Mouse (Mus musculus): ENCODE results near the gene Duox2. TPM values are rescaled to one million over a fixed set of nuclear protein-coding genes. Genes with fewer than 3 reads are reported as not detected.

The Duox2 gene
- polyA plus RNA-seq, 1 experiment from 2014 or later, result not detected

DNA sequence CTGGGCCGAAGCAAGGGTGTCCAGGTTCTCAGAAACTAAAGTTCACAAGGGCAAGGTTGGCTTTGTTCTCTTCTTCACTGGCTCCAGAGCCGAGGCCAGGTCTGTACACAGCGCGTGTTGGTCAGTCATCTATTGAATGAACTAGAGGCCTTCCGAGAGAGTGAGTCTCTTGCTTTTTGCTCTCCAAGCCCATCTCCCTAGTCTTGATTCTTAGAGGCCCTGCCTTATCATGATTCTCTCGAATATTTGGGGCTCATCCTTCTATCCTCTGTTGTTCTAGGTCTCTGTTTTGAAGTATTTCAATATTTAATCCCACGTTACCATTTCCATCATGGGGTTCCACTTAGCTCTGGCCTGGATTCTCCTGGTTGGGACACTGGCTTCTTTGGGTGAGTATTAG is 17.1 kb upstream of the Duox2 start, which contains the start of gene Duox1:
TSS of gene Duox1 (plus strand) at position 301 of the 400 bp plus-strand sequence.
- H3K27me3 ChIP-seq (ENCODE audit: poor library complexity, severe bottlenecking), result peaks cover 62% of the 10 kb centered on the region
- DNase-seq (ENCODE audit: extremely low spot score, low spot score), result no peak

GRCm38 (mm10) chr2:122313536-122313935 is 15.3 kb upstream of the Duox2 start, which contains the start of gene Duoxa1:
Gene Duoxa1 (minus strand): TSS chr2:122313730.
- 2% methylated on average over 24 of the region's 24 CpGs for WGBS
- Histone ChIP-seq H3K9me3 (no peaks in the 10 kb centered on the region), H3K36me3 (replicated peaks) (no peaks in the 10 kb centered on the region), H3K4me3 (peak within 1 kb of the TSS; percentile 42), H3K4me1 (peaks cover 12% of the 10 kb centered on the region), H3K27me3 (ENCODE audit: poor library complexity, severe bottlenecking) (peaks cover 61% of the 10 kb centered on the region), H3K27ac (no peak within 1 kb of the TSS)
- DNase-seq (ENCODE audit: extremely low spot score, low spot score), result peak; percentile 17

More for the DNA sequence above, 17.1 kb upstream of the Duox2 start, which contains the start of gene Duox1:
- WGBS, result 86% methylated on average over 7 of the region's 7 CpGs
- Histone ChIP-seq H3K4me1 (peaks cover 12% of the 10 kb centered on the region), H3K9me3 (no peaks in the 10 kb centered on the region), H3K36me3 (replicated peaks) (no peaks in the 10 kb centered on the region), H3K27ac (no peak within 1 kb of the TSS), H3K4me3 (no peak within 1 kb of the TSS)

DNA sequence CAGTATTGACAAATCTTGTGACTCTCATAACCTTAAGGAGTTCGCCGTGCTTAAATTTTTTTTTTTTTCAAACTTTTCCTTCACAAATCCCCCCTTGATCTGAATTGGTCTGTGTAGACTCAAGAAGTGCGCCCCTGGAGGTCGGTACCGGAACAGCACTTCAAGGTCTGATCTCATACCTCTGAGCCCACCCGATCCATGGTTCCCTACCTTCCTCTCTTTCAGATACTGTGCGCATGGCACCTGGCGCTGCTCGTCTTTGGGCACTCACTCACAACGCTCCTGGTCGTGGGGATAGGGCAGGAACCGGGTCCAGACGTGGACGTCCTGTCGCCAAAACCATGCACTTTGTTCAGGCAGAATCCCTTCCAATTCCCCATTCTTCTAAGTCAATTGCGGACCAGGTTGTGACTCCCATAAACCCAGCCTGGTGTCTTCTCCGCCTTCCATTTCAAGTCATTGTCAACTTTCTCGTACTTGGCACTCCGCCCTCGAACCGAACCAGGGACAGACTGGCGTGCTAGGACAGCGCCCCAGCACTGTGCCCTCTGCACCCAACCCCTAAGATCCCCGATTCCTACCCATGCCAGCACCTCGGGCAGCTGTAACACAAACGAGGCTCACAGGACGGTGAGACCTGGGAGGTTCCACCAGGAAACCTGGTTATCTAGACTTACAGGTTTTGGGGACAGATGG is 14.6 kb upstream of the Duox2 start:
- Histone ChIP-seq H3K4me1 (peaks cover 12% of the 10 kb centered on the region), H3K36me3 (replicated peaks) (no peaks in the 10 kb centered on the region), H3K27ac (no peak overlapping the region), H3K9me3 (no peaks in the 10 kb centered on the region), H3K4me3 (peak overlapping the region; percentile 42), H3K27me3 (ENCODE audit: poor library complexity, severe bottlenecking) (peaks cover 66% of the 10 kb centered on the region)
- WGBS, result 3% methylated on average over 27 of the region's 27 CpGs
- DNase-seq (ENCODE audit: extremely low spot score, low spot score), result peak; percentile 67

DNA sequence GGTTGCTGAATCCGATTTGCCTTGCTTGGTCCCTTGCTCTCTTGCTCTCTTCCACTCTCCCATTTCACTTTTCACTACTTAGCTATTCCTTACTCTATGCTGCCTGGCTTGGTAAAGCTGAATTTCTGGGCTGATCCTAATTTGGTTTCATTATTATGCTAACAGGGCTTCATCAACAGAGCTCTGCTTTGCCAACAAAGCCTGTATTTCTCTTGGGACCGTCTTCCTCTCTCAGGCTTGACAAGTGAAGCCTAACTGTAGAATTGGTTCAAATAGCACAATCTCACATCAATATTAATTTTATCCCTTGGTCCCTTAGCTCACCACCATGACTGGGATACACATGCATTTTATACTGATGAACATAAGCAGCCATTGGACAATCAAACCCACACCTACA is 13.3 kb upstream of the Duox2 start:
- no peak overlapping the region for H3K27ac ChIP-seq
- DNase-seq (ENCODE audit: extremely low spot score, low spot score), result no peak
- no peak overlapping the region for H3K4me3 ChIP-seq
- no peaks in the 10 kb centered on the region for H3K36me3 ChIP-seq (replicated peaks)
- H3K4me1 ChIP-seq, result peaks cover 12% of the 10 kb centered on the region
- WGBS, result 44% methylated on average over 2 of the region's 2 CpGs
- H3K9me3 ChIP-seq, result no peaks in the 10 kb centered on the region
- H3K27me3 ChIP-seq (ENCODE audit: poor library complexity, severe bottlenecking), result peaks cover 79% of the 10 kb centered on the region

GRCm38 (mm10) chr2:122309647-122310046 is 11.4 kb upstream of the Duox2 start:
- H3K27me3 ChIP-seq (ENCODE audit: poor library complexity, severe bottlenecking), result peaks cover 86% of the 10 kb centered on the region
- no peak overlapping the region for H3K4me3 ChIP-seq
- DNase-seq (ENCODE audit: extremely low spot score, low spot score), result no peak
- no peaks in the 10 kb centered on the region for H3K36me3 ChIP-seq (replicated peaks)
- peaks cover 12% of the 10 kb centered on the region for H3K4me1 ChIP-seq
- WGBS, result 47% methylated on average over 3 of the region's 3 CpGs
- no peak overlapping the region for H3K27ac ChIP-seq
- no peaks in the 10 kb centered on the region for H3K9me3 ChIP-seq

GRCm38 (mm10) chr2:122306184-122306583 is 7.9 kb upstream of the Duox2 start:
- H3K4me1 ChIP-seq, result peaks cover 10% of the 10 kb centered on the region
- H3K36me3 ChIP-seq (replicated peaks), result no peaks in the 10 kb centered on the region
- H3K27me3 ChIP-seq (ENCODE audit: poor library complexity, severe bottlenecking), result peaks cover 86% of the 10 kb centered on the region
- H3K4me3 ChIP-seq, result no peak overlapping the region
- DNase-seq (ENCODE audit: extremely low spot score, low spot score), result no peak
- H3K9me3 ChIP-seq, result no peaks in the 10 kb centered on the region
- whole genome bisulfite sequencing, result 79% methylated on average over 4 of the region's 4 CpGs
- no peak overlapping the region for H3K27ac ChIP-seq

- Histone ChIP-seq H3K27ac (no peak overlapping the region), H3K36me3 (replicated peaks) (no peaks in the 10 kb centered on the region), H3K27me3 (ENCODE audit: poor library complexity, severe bottlenecking) (peaks cover 86% of the 10 kb centered on the region), H3K4me3 (no peak overlapping the region), H3K4me1 (peaks cover 19% of the 10 kb centered on the region), H3K9me3 (no peaks in the 10 kb centered on the region)
- no peak for DNase-seq (ENCODE audit: extremely low spot score, low spot score)
- 83% methylated on average over 16 of the region's 16 CpGs for WGBS
Observed at GRCm38 (mm10) chr2:122305097-122305892, 7.0 kb upstream of the Duox2 start.

DNA sequence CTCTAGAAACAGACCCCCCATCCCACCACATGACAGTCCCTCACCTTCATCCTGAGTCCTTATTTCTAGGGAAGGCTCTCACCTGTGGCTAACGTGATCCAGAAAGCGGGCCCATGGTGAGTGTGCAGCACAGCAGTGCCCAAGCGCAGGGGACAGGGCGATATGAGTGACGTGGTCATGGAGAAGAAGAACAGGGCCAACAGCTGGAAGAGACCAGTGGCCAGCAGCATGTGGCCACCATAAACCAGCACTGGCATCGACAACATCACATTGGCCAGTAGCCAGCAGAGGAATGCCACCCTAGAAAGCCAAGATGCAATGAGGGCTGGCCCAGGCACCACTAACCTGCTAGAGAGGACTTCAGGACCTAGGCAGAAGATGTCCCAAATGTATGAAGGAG is 6.3 kb upstream of the Duox2 start:
- H3K27me3 ChIP-seq (ENCODE audit: poor library complexity, severe bottlenecking), result peaks cover 93% of the 10 kb centered on the region
- WGBS, result 90% methylated on average over 6 of the region's 6 CpGs
- H3K4me1 ChIP-seq, result peaks cover 23% of the 10 kb centered on the region
- DNase-seq (ENCODE audit: extremely low spot score, low spot score), result no peak
- no peaks in the 10 kb centered on the region for H3K36me3 ChIP-seq (replicated peaks)
- H3K27ac ChIP-seq, result no peak overlapping the region
- H3K4me3 ChIP-seq, result no peak overlapping the region
- no peaks in the 10 kb centered on the region for H3K9me3 ChIP-seq

DNA sequence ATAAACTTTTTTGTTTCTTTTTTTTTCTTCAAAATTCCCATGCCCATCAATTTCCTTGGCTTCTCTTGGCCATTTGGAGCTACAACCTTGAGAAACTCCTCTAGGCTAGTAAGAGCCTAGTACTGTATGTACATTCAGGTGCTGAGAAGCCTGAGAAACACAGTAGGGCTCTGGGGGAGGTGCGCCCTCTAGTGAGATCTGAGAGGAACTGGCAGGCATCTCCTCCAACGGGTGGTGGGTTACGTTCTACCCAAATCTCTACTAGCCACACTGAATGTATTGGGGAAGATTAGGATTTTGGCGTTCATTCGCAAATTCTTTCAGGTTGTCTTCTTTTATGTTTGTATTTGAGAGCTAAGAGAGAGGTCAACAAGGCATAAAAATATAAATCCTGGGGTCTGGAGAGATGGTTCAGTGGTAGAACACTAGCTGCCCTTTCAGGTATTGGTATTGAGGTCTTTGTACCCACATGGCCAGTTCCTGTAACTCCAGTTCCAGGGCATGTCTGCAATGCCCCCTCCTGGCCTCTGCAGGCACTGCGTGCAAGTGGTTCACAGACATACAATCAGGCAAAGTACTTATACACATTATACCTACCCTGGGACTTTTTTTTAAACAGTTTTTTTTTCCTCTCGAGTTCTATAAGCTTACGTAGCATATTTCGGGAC is 4.5 kb upstream of the Duox2 start:
- Histone ChIP-seq H3K27ac (no peak overlapping the region), H3K36me3 (replicated peaks) (no peaks in the 10 kb centered on the region), H3K27me3 (ENCODE audit: poor library complexity, severe bottlenecking) (peaks cover 99% of the 10 kb centered on the region), H3K4me1 (peaks cover 42% of the 10 kb centered on the region), H3K9me3 (no peaks in the 10 kb centered on the region), H3K4me3 (0 out of 2 replicates have a peak overlapping the region, but pooled peaks have one; percentile 48)
- 10% methylated on average over 9 of the region's 9 CpGs for WGBS
- peak; percentile 71 for DNase-seq (ENCODE audit: extremely low spot score, low spot score)

DNA sequence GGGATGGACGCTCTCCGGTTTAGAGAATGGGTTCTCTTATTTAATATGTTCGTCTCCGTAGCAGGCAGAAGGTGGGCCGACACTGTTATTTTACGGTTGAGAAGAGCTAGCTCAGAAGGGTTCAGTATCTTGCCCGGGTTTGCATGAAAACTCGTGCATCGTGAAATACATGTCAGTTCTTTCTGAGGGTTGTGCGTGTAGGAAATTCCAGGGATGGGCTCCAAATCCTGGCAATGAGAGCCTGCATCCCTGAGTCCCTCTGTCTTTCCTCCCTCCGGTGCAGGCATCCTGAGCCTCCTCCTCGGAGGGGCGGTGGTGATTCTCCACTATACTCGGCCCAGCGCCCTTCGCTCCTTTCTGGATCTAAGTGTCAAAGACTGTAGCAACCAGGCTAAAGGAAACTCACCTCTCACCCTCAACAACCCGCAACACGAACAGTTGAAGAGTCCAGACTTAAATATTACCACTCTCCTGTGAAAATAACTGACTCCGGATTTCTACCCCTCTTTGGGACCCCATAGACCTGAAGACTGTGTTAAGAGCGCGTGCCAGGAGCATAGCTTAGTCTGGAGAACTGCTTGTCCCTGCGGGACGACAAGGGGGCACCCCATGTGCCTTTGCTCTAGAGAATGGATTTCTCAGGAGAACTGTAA is 3.8 kb upstream of the Duox2 start:
- 6% methylated on average over 23 of the region's 23 CpGs for WGBS
- DNase-seq (ENCODE audit: extremely low spot score, low spot score), result peak; percentile 18

DNA sequence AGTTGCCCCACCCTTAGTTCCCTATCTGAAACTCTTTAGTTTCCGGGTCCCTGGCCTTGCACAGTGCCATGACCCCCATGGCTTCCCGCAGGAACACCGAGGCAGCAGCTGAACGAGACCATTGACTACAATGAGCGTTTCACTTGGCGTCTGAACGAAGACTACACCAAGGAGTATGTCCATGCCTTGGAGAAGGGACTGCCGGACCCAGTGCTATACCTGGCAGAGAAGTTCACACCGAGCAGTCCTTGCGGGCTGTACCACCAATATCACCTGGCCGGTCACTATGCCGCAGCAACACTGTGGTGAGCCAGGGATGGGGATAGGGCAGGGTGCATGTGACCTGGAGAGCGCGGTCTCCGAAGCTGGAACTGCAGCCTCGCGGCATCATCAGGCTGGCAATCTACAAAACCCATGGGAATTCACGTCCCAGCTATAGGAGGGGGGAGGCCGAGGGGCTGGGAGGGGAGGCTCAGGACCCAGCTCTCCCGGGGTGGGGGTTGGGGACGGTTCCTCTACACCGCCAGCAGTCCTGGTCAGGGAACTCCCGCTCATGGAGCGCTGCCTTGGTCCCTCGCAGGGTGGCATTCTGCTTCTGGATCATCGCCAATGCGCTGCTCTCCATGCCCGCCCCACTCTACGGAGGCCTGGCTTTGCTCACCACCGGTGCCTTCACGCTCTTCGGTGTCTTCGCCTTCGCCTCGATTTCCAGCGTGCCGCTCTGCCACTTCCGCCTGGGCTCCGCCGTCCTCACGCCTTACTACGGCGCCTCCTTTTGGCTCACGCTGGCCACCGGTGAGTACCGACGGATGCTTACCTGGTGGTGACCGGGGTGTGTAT is 3.1 kb upstream of the Duox2 start:
- Histone ChIP-seq H3K36me3 (replicated peaks) (no peaks in the 10 kb centered on the region), H3K9me3 (no peaks in the 10 kb centered on the region), H3K27ac (no peak overlapping the region), H3K4me3 (peak overlapping the region; percentile 48), H3K4me1 (peaks cover 54% of the 10 kb centered on the region), H3K27me3 (ENCODE audit: poor library complexity, severe bottlenecking) (peaks cover 99% of the 10 kb centered on the region)
- under 1% methylated on average over 48 of the region's 48 CpGs for WGBS
- DNase-seq (ENCODE audit: extremely low spot score, low spot score), result peak; percentile 45

More for the DNA sequence above, 3.8 kb upstream of the Duox2 start:
- Histone ChIP-seq H3K27ac (no peak overlapping the region), H3K4me1 (peaks cover 47% of the 10 kb centered on the region), H3K36me3 (replicated peaks) (no peaks in the 10 kb centered on the region), H3K27me3 (ENCODE audit: poor library complexity, severe bottlenecking) (peaks cover 99% of the 10 kb centered on the region), H3K4me3 (peak overlapping the region; percentile 48), H3K9me3 (no peaks in the 10 kb centered on the region)

DNA sequence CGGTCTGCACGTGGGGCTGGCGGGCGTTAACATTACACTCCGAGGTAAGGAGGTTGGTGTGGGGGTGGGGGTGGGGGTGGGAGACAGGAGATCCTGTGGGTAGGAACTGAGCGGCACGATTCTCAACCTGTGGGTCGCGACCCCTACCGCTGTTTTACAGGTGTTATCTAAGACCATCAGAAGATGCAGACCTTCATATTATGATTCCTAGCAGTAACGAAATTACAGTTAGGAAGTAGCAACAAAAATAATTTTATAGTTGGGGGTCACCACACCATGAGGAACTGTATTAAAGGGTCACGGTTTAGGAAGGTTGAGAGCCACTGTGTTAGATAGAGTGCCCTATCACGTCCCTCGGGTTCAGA is 2.4 kb upstream of the Duox2 start:
- Histone ChIP-seq H3K27ac (no peak overlapping the region), H3K36me3 (replicated peaks) (no peaks in the 10 kb centered on the region), H3K9me3 (no peaks in the 10 kb centered on the region), H3K27me3 (ENCODE audit: poor library complexity, severe bottlenecking) (peaks cover 100% of the 10 kb centered on the region), H3K4me3 (no peak overlapping the region), H3K4me1 (peaks cover 58% of the 10 kb centered on the region)
- 4% methylated on average over 14 of the region's 14 CpGs for WGBS
- DNase-seq (ENCODE audit: extremely low spot score, low spot score), result no peak

Measured in forebrain, embryonic 10.5 days (tissue).